Mouse (Mus musculus) cortical plate, adult 2 months (tissue): ENCODE results near the gene Mrps15.

Source experiments
- CTCF ChIP-seq: fragments of 200-500 bp; IDR thresholded peaks from 2 replicates; pipeline ENCODE4 v1.5.1; 2011; ENCODE audit warnings: mild to moderate bottlenecking, control low read depth, low read length; ENCODE audit not compliant: insufficient read depth; ENCODE audit errors: extremely low read depth
- POLR2A ChIP-seq: fragments of 200-500 bp; IDR thresholded peaks from 2 replicates; pipeline ENCODE4 v1.6.1; 2011; ENCODE audit warnings: mild to moderate bottlenecking, low read length, control low read depth; ENCODE audit not compliant: insufficient read depth; ENCODE audit errors: extremely low read depth

DNA sequence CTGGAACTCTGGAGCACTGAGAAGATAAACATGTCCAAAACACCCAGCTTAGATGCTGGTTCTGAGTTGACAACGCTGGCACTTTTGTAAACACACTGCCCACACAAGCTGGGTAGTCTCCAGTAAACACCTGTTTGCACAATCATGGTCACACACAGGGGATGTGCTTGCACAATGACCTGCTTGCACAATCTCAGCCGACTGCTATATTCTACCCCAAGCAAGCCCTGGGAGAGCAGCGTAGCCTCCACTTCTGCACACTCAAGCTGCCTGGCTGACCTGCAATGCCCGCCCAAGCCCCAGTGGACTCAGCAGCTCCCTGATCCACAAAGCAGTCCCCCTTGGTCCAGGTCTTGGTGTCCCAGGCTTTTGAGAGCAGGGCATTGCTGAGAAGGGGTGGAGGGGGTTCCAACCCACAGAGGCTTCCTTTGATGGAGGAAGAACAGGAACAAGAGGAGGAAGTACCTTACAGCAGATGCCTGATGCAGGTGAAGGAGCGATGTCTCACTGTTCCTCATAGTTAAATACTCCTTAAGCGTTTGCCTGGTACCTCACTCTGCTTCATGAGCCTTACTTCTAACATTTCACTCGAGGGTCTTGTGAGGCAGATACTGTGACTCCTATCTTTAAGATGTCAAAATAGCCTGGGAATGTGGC lies 28.9 kb upstream of the Mrps15 start:
- TF ChIP-seq POLR2A (no peak), CTCF (no peak)
